Mouse (Mus musculus) testis, adult 2 months (tissue): ENCODE results near the gene Fam117a. TPM values are rescaled to one million over a fixed set of nuclear protein-coding genes. Genes with fewer than 3 reads are reported as not detected.

ENCODE experiments used
- H3K27ac ChIP-seq: fragments of 200-500 bp; 2 replicates; pipeline ENCODE4 v1.5.1; 2012; ENCODE audit warnings: low read depth, low read length; ENCODE audit not compliant: control insufficient read depth, insufficient read depth
- H3K27me3 ChIP-seq: fragments of 200-500 bp; 2 replicates; pipeline ENCODE4 v1.6.1; 2012; ENCODE audit warnings: mild to moderate bottlenecking, low read length, moderate library complexity; ENCODE audit not compliant: control insufficient read depth, insufficient read depth
- H3K36me3 ChIP-seq: fragments of 200-500 bp; 2 replicates; pipeline ENCODE4 v1.6.1; 2012; ENCODE audit warnings: mild to moderate bottlenecking, low read length; ENCODE audit not compliant: control insufficient read depth, insufficient read depth
- H3K4me1 ChIP-seq: fragments of 200-500 bp; 2 replicates; pipeline ENCODE4 v1.6.1; 2012; ENCODE audit warnings: low read length; ENCODE audit not compliant: control insufficient read depth, insufficient read depth
- H3K4me3 ChIP-seq: fragments of 200-500 bp; 2 replicates; pipeline ENCODE4 v1.5.1; 2012; ENCODE audit warnings: low read depth, mild to moderate bottlenecking, low read length, moderate library complexity, mixed read lengths; ENCODE audit not compliant: control insufficient read depth
- CTCF ChIP-seq: fragments of 200-500 bp; IDR thresholded peaks from 2 replicates; pipeline ENCODE4 v1.5.1; 2012; ENCODE audit warnings: low read depth, mild to moderate bottlenecking, inconsistent platforms, low read length, moderate library complexity; ENCODE audit not compliant: control insufficient read depth, insufficient read depth, insufficient replicate concordance
- POLR2A ChIP-seq: fragments of 200-500 bp; IDR thresholded peaks from 2 replicates; pipeline ENCODE4 v1.6.1; 2012; ENCODE audit warnings: low read depth, mild to moderate bottlenecking, inconsistent platforms, low read length, moderate library complexity; ENCODE audit not compliant: control insufficient read depth
- polyA plus RNA-seq: library from polyadenylated mRNA; depleted of rRNA; stranded (reverse); fragments of >200 nt; gene quantifications from 2 replicates; pipeline ENCODE4 v1.2.3, GENCODE M21; 2012

The Fam117a gene
- polyA plus RNA-seq, 1 experiment: 16.7 TPM

DNA sequence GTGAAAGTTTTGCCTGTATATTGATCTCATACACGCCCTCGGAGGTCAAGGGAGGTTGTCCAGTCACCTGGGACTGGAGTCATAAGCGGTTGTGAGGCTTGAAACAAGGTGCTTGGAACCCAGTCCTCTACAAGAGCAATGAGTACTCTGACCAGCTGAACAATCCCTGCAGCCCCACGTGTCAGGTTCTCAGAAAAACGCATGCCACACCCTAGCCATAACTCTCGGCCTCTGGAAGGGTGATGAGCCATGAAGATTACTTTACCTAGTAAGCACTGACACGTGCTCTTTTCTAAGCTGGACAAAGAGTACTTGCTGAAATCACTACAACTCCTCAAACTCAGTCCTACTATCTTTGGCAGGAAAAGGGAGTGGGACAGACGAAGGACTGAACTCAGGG lies 29.3 kb upstream of the Fam117a start:
- Histone ChIP-seq H3K4me3 (peak overlapping the region; percentile 40), H3K27me3 (no peaks in the 10 kb centered on the region), H3K4me1 (peaks cover 9% of the 10 kb centered on the region), H3K36me3 (no peaks in the 10 kb centered on the region; the same call in none of the 2 replicates), H3K27ac (no peak overlapping the region)
- TF ChIP-seq CTCF (no peak), POLR2A (no peak)

DNA sequence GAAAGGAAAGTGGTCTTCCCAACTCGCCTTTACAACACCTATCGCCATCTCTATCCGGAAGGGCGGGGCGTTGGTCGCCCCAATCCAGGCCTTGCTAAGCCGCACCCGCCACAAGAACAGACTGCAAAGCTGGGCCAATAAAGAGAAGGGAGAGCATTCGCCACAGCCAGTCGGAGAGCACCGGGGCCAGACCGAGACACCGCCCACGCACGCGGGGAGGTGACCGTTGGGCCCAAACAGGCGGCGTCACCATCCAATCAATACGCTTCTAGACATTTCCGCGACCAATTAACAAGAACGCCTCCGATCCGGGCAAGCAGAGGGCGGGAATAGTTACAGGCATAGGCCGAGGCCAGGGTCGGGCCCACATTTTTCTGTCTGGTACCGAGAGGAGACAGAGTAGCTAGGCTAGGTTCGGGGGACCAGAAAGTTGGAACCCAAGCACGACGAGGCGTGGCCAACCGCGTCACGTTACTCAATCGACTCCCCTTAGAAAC lies 27.3 kb upstream of the Fam117a start:
- TF ChIP-seq CTCF (no peak), POLR2A (peak; percentile 63)
- Histone ChIP-seq H3K27ac (peak overlapping the region; percentile 99), H3K27me3 (no peaks in the 10 kb centered on the region), H3K36me3 (no peaks in the 10 kb centered on the region; the same call in 1 of the 2 replicates), H3K4me1 (peaks cover 9% of the 10 kb centered on the region), H3K4me3 (peak overlapping the region; percentile 99)

DNA sequence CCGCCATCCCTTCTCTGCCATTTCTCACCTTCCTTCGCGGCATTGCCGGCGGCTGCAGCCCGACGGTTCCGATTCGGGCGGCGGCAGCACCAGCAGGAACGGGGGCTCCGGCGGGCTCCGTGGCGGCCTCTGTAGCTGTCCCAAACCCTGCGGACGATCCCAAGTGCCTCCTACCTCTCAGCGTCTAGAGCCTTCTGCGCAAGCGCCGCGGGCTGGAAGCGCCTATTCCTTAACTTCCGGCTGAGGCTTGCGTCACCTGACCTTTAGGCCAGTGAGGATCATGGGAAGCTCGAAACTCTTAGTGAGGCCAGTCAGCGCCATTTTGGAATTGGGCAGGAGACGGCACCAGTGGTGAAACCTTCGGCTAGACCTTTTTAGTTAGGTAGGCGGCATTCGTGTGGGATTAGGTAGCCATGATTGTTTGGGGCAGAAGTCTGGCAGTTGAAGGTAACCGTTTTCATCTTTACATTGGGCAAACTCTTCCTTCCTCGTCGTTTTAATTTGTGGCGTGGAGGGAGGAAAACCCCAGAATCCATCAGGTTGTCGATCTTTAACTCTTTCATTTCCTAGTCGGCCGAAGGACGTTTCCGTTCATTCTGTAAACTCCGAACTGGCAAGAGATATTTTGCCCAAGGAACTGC lies 26.7 kb upstream of the Fam117a start, which contains the start of gene Kat7:
Gene Kat7 (minus strand): TSS at position 240 of the 641 bp plus-strand sequence.
- peak within 1 kb of the TSS; percentile 99 for H3K27ac ChIP-seq
- peak within 1 kb of the TSS; percentile 99 for H3K4me3 ChIP-seq
- no peaks in the 10 kb centered on the region for H3K27me3 ChIP-seq
- peak; percentile 86; the same call in 1 of the 2 replicates for TF ChIP-seq POLR2A
- no peak for TF ChIP-seq CTCF
- H3K4me1 ChIP-seq: peaks cover 9% of the 10 kb centered on the region
- H3K36me3 ChIP-seq: no peaks in the 10 kb centered on the region; the same call in 1 of the 2 replicates

DNA sequence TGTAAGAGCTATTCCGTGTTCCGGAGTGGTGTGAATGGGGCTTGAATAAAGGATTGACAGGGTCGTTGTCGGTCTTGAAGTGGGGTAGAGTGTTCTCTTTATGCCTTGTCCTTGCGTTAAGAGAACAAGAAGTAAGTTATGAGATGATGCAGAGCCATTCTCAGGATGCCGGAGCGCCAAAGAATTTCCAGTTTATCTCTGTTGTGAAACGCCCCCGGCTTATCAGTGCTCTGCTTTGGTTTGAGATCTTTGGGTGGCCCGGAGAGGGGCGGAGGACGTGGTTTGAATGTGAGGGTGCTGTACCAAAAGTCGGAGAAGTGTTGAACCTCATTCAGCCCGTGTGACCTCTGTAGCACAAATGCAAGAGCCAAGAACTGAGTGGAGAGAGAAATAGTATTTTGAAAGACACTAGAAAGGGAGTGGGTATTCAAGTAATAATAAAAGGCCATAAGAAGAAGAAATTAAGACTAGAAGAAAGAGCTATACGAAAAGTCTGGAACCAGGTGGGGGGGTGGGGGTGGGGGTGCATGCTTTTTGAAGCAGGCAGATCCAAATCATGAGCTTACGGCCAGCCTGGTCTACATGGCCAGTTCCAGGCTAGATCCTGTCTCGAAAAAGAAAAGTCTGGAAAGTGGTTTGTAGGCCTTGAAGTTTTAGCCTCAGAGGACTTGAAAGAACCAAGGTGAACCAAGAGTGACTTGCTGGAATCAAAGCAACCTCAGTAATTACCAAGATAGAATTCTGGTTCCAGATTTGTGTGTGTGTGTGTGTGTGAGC lies 26.0 kb upstream of the Fam117a start:
- H3K4me3 ChIP-seq: peak overlapping the region; percentile 99
- no peaks in the 10 kb centered on the region for H3K27me3 ChIP-seq
- TF ChIP-seq POLR2A (no peak), CTCF (no peak)
- H3K36me3 ChIP-seq: no peaks in the 10 kb centered on the region; the same call in 1 of the 2 replicates
- peak overlapping the region; percentile 89 for H3K27ac ChIP-seq
- peaks cover 9% of the 10 kb centered on the region for H3K4me1 ChIP-seq

DNA sequence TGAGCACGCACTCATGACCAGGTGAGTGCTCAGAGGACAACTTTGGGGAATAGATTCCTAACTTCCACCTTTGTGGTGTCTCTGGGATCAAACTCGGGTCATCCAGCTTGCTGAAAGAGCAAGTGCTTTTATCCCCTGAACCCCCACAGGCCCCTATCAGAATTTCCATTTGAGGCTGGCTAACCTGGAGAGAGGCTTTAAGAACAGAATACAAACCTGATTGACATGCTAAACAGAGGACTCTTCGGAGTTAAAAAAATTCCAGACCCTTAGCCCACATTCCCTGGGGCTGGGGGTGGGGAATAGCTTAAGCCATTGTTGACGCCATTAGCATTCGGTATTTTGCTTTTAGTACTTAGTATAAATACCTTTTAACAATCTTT lies 25.4 kb upstream of the Fam117a start:
- no peaks in the 10 kb centered on the region for H3K27me3 ChIP-seq
- peak overlapping the region; percentile 99 for H3K4me3 ChIP-seq
- H3K27ac ChIP-seq: no peak overlapping the region
- H3K36me3 ChIP-seq: no peaks in the 10 kb centered on the region; the same call in 1 of the 2 replicates
- TF ChIP-seq POLR2A (no peak), CTCF (no peak)
- H3K4me1 ChIP-seq: peaks cover 9% of the 10 kb centered on the region

DNA sequence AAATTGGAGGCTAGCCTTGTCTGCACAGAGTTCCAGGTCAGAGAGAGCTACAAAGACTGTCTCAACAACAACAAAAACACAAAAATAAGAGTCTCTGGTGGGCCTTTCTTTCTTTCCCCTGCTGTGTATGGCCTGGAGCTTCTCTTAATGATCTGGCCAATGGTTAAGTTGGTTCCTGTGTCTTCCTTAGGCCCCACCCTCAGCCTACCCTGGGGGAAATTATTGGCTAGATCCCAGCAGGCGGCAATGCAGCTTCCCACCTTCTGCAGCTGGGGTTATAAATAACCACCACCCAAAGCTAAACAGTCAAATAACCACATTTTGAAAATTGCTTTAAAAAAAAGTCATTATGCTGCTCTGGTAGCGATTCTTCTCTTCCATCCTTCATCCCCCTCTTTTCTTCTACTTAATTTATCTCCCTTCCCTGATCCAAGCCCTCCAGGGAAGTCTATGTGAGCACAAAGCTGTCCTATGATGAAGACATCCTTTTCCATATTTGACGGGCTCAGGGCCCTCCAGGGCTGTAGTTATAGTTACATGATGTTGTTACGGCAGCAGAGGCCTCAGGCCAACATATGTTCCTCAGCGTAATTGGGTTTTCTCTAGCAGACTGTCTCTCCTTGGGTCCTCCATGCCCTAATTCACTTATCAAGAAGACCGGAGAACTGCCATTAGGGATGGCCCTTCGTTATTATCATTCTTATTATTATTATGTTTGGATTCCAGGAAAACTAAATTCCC lies 21.4 kb upstream of the Fam117a start:
- Histone ChIP-seq H3K27ac (no peak overlapping the region), H3K4me1 (peaks cover 4% of the 10 kb centered on the region; the same call in 1 of the 2 replicates), H3K36me3 (no peaks in the 10 kb centered on the region), H3K4me3 (no peak overlapping the region), H3K27me3 (no peaks in the 10 kb centered on the region)
- TF ChIP-seq POLR2A: no peak
- no peak for TF ChIP-seq CTCF
